Mouse (Mus musculus): ENCODE results near the gene Krt28. TPM values are rescaled to one million over a fixed set of nuclear protein-coding genes. Genes with fewer than 3 reads are reported as not detected.

Gene Krt28
- polyA plus RNA-seq, 1 experiment from 2014 or later = 0.17 TPM

GRCm38 (mm10) chr11:99396034-99396433, 21.3 kb upstream of the Krt28 start:
- ATAC-seq = no peak
- Histone ChIP-seq H3K4me1 (peaks cover 6% of the 10 kb centered on the region), H3K27ac (no peak overlapping the region), H3K4me2 (no peak overlapping the region), H3K4me3 (no peak overlapping the region), H3K36me3 (ENCODE audit: poor library complexity, severe bottlenecking) (no peaks in the 10 kb centered on the region), H3K27me3 (peaks cover 3% of the 10 kb centered on the region; the same call in 1 of the 2 replicates), H3K9ac (0 out of 2 replicates have a peak overlapping the region, but pooled peaks have one; percentile 5), H3K9me3 (replicated peaks) (no peaks in the 10 kb centered on the region)
- 4% methylated on average over 3 of the region's 3 CpGs for WGBS

GRCm38 (mm10) chr11:99392492-99392891, 17.8 kb upstream of the Krt28 start:
- no peak overlapping the region for H3K9ac ChIP-seq
- H3K27ac ChIP-seq = no peak overlapping the region
- peaks cover 6% of the 10 kb centered on the region for H3K4me1 ChIP-seq
- 84% methylated on average over 10 of the region's 10 CpGs for WGBS
- H3K9me3 ChIP-seq (replicated peaks) = no peaks in the 10 kb centered on the region
- no peaks in the 10 kb centered on the region for H3K27me3 ChIP-seq
- ATAC-seq = no peak
- H3K36me3 ChIP-seq (ENCODE audit: poor library complexity, severe bottlenecking) = no peaks in the 10 kb centered on the region
- H3K4me3 ChIP-seq = no peak overlapping the region
- no peak overlapping the region for H3K4me2 ChIP-seq

- peaks cover 15% of the 10 kb centered on the region for H3K4me1 ChIP-seq
- no peaks in the 10 kb centered on the region for H3K9me3 ChIP-seq (replicated peaks)
- no peak overlapping the region for H3K4me2 ChIP-seq
- H3K4me3 ChIP-seq = no peak overlapping the region
- H3K36me3 ChIP-seq (ENCODE audit: poor library complexity, severe bottlenecking) = no peaks in the 10 kb centered on the region
- no peak overlapping the region for H3K27ac ChIP-seq
- H3K9ac ChIP-seq = no peak overlapping the region
- 86% methylated on average over 6 of the region's 6 CpGs for WGBS
- no peaks in the 10 kb centered on the region for H3K27me3 ChIP-seq
- no peak for ATAC-seq
Observed at GRCm38 (mm10) chr11:99391375-99391774, 16.7 kb upstream of the Krt28 start.

- Histone ChIP-seq H3K4me2 (no peak overlapping the region), H3K4me1 (peaks cover 10% of the 10 kb centered on the region), H3K27me3 (no peaks in the 10 kb centered on the region), H3K27ac (no peak overlapping the region), H3K9me3 (replicated peaks) (no peaks in the 10 kb centered on the region), H3K9ac (no peak overlapping the region), H3K4me3 (no peak overlapping the region), H3K36me3 (ENCODE audit: poor library complexity, severe bottlenecking) (no peaks in the 10 kb centered on the region)
- 81% methylated on average over 7 of the region's 7 CpGs for WGBS
- no peak for ATAC-seq
Observed at GRCm38 (mm10) chr11:99390866-99391265, 16.2 kb upstream of the Krt28 start.

GRCm38 (mm10) chr11:99389264-99389663, 14.6 kb upstream of the Krt28 start, which contains the start of gene Krt10:
Krt10 (minus strand) TSS chr11:99389364.
- H3K4me1 ChIP-seq = peaks cover 9% of the 10 kb centered on the region
- H3K27ac ChIP-seq = no peak within 1 kb of the TSS
- H3K4me3 ChIP-seq = no peak within 1 kb of the TSS
- H3K4me2 ChIP-seq = no peak within 1 kb of the TSS
- no peaks in the 10 kb centered on the region for H3K9me3 ChIP-seq (replicated peaks)
- 85% methylated on average over 4 of the region's 4 CpGs for WGBS
- no peak within 1 kb of the TSS for H3K9ac ChIP-seq
- no peaks in the 10 kb centered on the region for H3K36me3 ChIP-seq (ENCODE audit: poor library complexity, severe bottlenecking)
- no peaks in the 10 kb centered on the region for H3K27me3 ChIP-seq
- no peak for ATAC-seq

- no peak overlapping the region for H3K4me3 ChIP-seq
- H3K9ac ChIP-seq = no peak overlapping the region
- 93% methylated on average over 18 of the region's 18 CpGs for WGBS
- H3K4me1 ChIP-seq = peaks cover 9% of the 10 kb centered on the region
- H3K27ac ChIP-seq = no peak overlapping the region
- ATAC-seq = no peak
- H3K27me3 ChIP-seq = no peaks in the 10 kb centered on the region
- no peak overlapping the region for H3K4me2 ChIP-seq
- H3K36me3 ChIP-seq (ENCODE audit: poor library complexity, severe bottlenecking) = no peaks in the 10 kb centered on the region
- H3K9me3 ChIP-seq (replicated peaks) = no peaks in the 10 kb centered on the region
Observed at GRCm38 (mm10) chr11:99388661-99389060, 14.0 kb upstream of the Krt28 start.

- peak; percentile 92 for ATAC-seq
- peak overlapping the region; percentile 51 for H3K4me3 ChIP-seq
- peak overlapping the region; percentile 72 for H3K4me2 ChIP-seq
- no peaks in the 10 kb centered on the region for H3K36me3 ChIP-seq (ENCODE audit: poor library complexity, severe bottlenecking)
- H3K27ac ChIP-seq = peak overlapping the region; percentile 96
- H3K4me1 ChIP-seq = peaks cover 9% of the 10 kb centered on the region
- 2% methylated on average over 70 of the region's 71 CpGs for WGBS
- no peaks in the 10 kb centered on the region for H3K9me3 ChIP-seq (replicated peaks)
- peaks cover 13% of the 10 kb centered on the region for H3K27me3 ChIP-seq
- peak overlapping the region; percentile 75 for H3K9ac ChIP-seq
Observed at GRCm38 (mm10) chr11:99385813-99386721, 11.4 kb upstream of the Krt28 start.

GRCm38 (mm10) chr11:99379568-99379967, 4.9 kb upstream of the Krt28 start:
- H3K4me2 ChIP-seq = no peak overlapping the region
- no peak overlapping the region for H3K27ac ChIP-seq
- no peak overlapping the region for H3K4me3 ChIP-seq
- H3K9me3 ChIP-seq (replicated peaks) = no peaks in the 10 kb centered on the region
- no peak overlapping the region for H3K9ac ChIP-seq
- peaks cover 15% of the 10 kb centered on the region for H3K27me3 ChIP-seq
- H3K36me3 ChIP-seq (ENCODE audit: poor library complexity, severe bottlenecking) = no peaks in the 10 kb centered on the region
- no peaks in the 10 kb centered on the region for H3K4me1 ChIP-seq
- ATAC-seq = 0 out of 2 replicates have a peak, but pooled peaks have one; percentile 33
- 14% methylated on average over 5 of the region's 5 CpGs for WGBS

- WGBS = 82% methylated on average over 8 of the region's 8 CpGs
Observed at GRCm38 (mm10) chr11:99369853-99370451, 4.8 kb downstream of the Krt28 start.

GRCm38 (mm10) chr11:99369229-99369628, 5.5 kb downstream of the Krt28 start:
- 0 out of 2 replicates have a peak, but pooled peaks cover 5% of the 10 kb centered on the region for H3K27me3 ChIP-seq
- no peak overlapping the region for H3K9ac ChIP-seq
- no peak for ATAC-seq
- H3K27ac ChIP-seq = no peak overlapping the region
- no peaks in the 10 kb centered on the region for H3K9me3 ChIP-seq (replicated peaks)
- no peak overlapping the region for H3K4me2 ChIP-seq
- no peaks in the 10 kb centered on the region for H3K36me3 ChIP-seq (ENCODE audit: poor library complexity, severe bottlenecking)
- no peak overlapping the region for H3K4me3 ChIP-seq
- WGBS = 24% methylated on average over 3 of the region's 3 CpGs
- H3K4me1 ChIP-seq = no peaks in the 10 kb centered on the region

More at GRCm38 (mm10) chr11:99369853-99370451, 4.8 kb downstream of the Krt28 start:
- Histone ChIP-seq H3K4me1 (no peaks in the 10 kb centered on the region), H3K27me3 (0 out of 2 replicates have a peak, but pooled peaks cover 5% of the 10 kb centered on the region), H3K9me3 (replicated peaks) (no peaks in the 10 kb centered on the region), H3K27ac (no peak overlapping the region), H3K4me3 (no peak overlapping the region), H3K9ac (no peak overlapping the region), H3K36me3 (ENCODE audit: poor library complexity, severe bottlenecking) (no peaks in the 10 kb centered on the region), H3K4me2 (no peak overlapping the region)
- no peak for ATAC-seq

- WGBS = 45% methylated on average over 10 of the region's 10 CpGs
- no peak overlapping the region for H3K4me3 ChIP-seq
Observed at GRCm38 (mm10) chr11:99366791-99367190, 7.9 kb downstream of the Krt28 start.

GRCm38 (mm10) chr11:99364412-99364811, 10.3 kb downstream of the Krt28 start:
- no peaks in the 10 kb centered on the region for H3K9me3 ChIP-seq (replicated peaks)
- H3K27ac ChIP-seq = no peak overlapping the region
- ATAC-seq = no peak
- WGBS = 25% methylated on average over 9 of the region's 9 CpGs
- H3K4me1 ChIP-seq = no peaks in the 10 kb centered on the region
- no peak overlapping the region for H3K9ac ChIP-seq
- H3K27me3 ChIP-seq = 0 out of 2 replicates have a peak, but pooled peaks cover 5% of the 10 kb centered on the region
- no peak overlapping the region for H3K4me2 ChIP-seq
- H3K36me3 ChIP-seq (ENCODE audit: poor library complexity, severe bottlenecking) = no peaks in the 10 kb centered on the region
- no peak overlapping the region for H3K4me3 ChIP-seq

More at GRCm38 (mm10) chr11:99366791-99367190, 7.9 kb downstream of the Krt28 start:
- Histone ChIP-seq H3K4me2 (no peak overlapping the region), H3K4me1 (no peaks in the 10 kb centered on the region), H3K9me3 (replicated peaks) (no peaks in the 10 kb centered on the region), H3K27ac (no peak overlapping the region), H3K36me3 (ENCODE audit: poor library complexity, severe bottlenecking) (no peaks in the 10 kb centered on the region), H3K27me3 (0 out of 2 replicates have a peak, but pooled peaks cover 5% of the 10 kb centered on the region), H3K9ac (no peak overlapping the region)
- ATAC-seq = no peak
